Mouse (Mus musculus) spleen, postnatal 4 days (tissue): ENCODE measurements around the gene Csrnp3.
"Not testable (repeated sequence)": the region's sequence is repeated elsewhere in the genome, so short reads cannot be mapped to it uniquely, and the experiment has no call there.

ENCODE experiments used
- DNase-seq, 2 experiments: peaks; one replicate each; pipeline ENCODE4 v3.0.0; 2022; ENCODE audit warnings: low spot score in 2 of 2

The Csrnp3 gene

DNA sequence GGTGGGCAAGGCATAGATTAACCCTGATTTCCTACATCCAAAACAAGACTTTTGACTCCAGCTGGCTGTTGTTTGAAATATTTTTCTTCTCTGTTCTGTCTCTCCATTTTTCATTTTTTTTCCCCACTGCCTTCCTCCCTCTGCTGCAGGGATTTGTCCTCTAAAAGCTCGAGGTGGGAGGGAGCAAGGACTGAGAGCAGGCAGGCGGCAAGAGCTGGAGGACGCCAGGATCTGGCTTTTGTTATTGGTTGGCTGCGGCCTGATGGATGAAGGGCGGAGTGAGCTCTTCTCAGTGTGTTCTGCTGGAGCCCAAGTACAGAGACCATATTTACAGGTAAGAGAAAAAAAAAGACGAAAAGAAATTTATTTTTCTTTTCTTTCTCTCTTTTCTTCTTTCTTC is at the start of gene Csrnp3:
TSS of gene Csrnp3 (plus strand) at position 217 of the 400 bp plus-strand sequence.
- no peak for DNase-seq

GRCm38 (mm10) chr2:65801054-65801709 is 44.4 kb upstream of the Csrnp3 start:
- DNase-seq = no peak

DNA sequence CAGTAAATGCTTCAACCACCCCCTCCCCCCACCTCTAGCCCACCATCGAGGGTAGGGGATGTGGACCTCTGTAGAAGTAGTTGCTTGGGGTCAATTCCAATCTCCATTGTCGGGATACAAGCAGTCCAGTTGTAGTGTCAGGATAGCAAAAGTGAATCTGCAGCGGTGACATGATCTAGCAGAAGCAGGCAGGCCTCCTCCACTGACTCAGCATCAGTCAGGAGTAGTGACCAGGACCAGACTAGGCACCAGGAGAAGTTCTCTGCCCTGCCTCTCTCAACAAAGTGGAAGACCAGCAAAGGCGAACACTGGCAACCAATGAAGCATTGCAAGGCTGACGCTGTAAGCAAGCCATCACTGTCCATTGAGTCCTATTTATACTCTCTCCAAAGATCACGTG is 39.0 kb upstream of the Csrnp3 start:
- no peak for DNase-seq

- not testable (repeated sequence) for DNase-seq
Measured at GRCm38 (mm10) chr2:65811203-65811602, 34.4 kb upstream of the Csrnp3 start.

GRCm38 (mm10) chr2:65818080-65818796 is 27.3 kb upstream of the Csrnp3 start:
- no peak for DNase-seq

GRCm38 (mm10) chr2:65820114-65820769 is 25.3 kb upstream of the Csrnp3 start:
- no peak for DNase-seq

- no peak for DNase-seq
Measured at GRCm38 (mm10) chr2:65826314-65826713, 19.3 kb upstream of the Csrnp3 start.

GRCm38 (mm10) chr2:65826801-65827200 is 18.8 kb upstream of the Csrnp3 start:
- DNase-seq = no peak

GRCm38 (mm10) chr2:65828699-65829098 is 16.9 kb upstream of the Csrnp3 start:
- no peak for DNase-seq

- DNase-seq = no peak
Measured at GRCm38 (mm10) chr2:65832738-65833395, 12.7 kb upstream of the Csrnp3 start.

GRCm38 (mm10) chr2:65833421-65833820 is 12.1 kb upstream of the Csrnp3 start:
- DNase-seq = no peak

- DNase-seq = no peak
Measured at GRCm38 (mm10) chr2:65841606-65842005, 4.0 kb upstream of the Csrnp3 start.

GRCm38 (mm10) chr2:65842356-65842755 is 3.2 kb upstream of the Csrnp3 start:
- no peak for DNase-seq

- no peak for DNase-seq
Measured at GRCm38 (mm10) chr2:65846000-65846755, 611 bp downstream of the Csrnp3 start.

DNA sequence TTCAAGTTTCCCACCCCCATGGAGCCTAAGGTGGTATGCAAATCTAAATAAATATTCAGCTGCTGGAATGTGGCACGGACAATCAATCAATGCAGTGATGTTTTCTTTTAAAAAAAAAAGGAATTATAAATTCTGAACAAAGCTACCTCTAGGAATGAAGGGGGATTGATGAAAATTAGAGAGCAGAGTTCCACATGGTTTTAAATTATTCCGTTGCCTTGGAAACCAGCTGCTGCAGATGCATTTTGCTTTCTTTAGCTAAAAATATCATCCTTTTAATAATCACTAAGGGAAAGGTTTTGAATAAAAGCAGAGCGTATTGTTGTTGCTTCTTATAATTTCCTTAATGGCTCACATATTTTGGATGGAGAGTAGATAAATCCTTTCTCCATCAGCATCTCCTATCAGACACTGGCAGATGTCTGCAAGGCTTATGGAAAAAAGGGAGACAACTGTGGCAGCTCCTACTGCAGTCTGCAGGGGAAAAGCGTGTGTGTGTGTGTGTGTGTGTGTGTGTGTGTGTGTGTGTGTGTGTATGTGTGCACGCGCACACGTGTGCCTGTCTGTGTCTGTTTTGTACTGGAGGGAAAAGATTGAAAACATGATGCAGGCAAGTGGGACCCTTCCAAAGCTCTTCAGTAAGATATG is 2.0 kb downstream of the Csrnp3 start:
- no peak for DNase-seq

- no peak for DNase-seq
Measured at GRCm38 (mm10) chr2:65848706-65849105, 3.1 kb downstream of the Csrnp3 start.

DNA sequence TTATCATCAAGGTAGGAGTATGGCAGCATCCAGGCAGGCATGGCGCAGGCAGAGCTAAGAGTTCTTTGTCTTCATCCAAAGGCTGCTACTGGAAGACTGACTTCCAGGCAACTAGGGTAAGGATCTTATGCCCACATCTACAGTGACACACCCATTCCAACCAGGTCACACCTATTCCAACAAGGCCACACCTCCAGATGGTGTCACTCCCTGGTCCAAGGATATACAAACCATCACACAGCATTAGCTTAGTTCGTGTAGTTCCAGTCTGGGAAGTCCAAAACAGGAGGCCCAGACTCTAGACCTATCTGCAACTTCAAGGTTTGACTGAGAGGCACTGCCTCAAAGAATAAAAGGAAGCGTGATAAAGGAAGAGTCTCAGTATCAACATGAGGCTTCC is 4.7 kb downstream of the Csrnp3 start:
- DNase-seq = not testable (repeated sequence)

DNA sequence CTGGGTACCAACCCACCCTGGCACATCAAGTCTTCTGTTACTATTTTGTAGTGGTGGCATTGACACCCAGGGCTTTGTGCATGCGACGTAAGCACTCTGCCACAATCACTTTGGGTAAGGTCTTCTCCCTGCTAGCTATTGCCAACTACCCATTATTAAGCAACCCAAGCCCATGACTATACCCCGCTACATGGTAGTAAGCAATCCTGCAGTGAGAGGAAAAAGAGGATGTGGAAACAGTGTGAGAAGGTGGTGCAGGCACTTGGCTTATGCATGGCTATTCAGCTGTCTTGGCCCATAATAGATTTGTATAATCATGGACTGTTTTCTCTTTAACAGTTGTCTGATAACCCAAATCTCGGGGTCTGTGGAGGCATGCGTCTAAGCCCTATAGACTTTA is 11.2 kb downstream of the Csrnp3 start:
- DNase-seq = no peak

- no peak for DNase-seq
Measured at GRCm38 (mm10) chr2:65859767-65860727, 14.5 kb downstream of the Csrnp3 start.

DNA sequence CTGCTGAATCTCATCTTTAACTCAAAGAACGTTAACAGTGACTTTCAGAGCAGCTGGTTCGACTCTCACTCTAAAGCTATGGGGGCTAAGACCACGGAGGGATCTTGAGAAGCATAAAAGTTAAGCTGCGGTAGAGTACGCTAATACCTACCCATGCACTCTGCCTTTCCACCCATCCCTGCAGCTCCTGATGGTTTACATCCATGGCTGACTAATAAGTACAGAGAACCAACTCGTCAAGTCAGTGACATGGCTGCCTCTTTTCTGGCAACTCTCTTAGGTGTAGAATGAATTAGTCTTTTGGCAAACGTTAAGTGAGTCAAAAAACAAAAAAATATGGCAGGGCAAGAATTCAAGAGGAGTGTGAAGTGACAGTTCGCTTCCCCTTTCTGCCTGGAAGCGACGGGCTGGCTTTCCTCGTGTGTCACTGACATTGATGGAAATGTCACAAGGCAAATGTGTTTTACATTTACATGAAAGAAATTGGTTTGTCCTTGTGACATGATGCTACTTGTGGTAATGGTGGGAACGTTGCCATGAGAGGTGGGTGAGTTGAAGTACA is 19.3 kb downstream of the Csrnp3 start:
- no peak for DNase-seq
